Mouse (Mus musculus) lung, adult 2 months (tissue): ENCODE data around the gene Nrap.

ENCODE experiments used
- CTCF ChIP-seq: fragments of 200-500 bp; IDR thresholded peaks from 2 replicates; pipeline ENCODE4 v1.5.1; 2011; ENCODE audit warnings: mild to moderate bottlenecking, low read length, control low read depth; ENCODE audit not compliant: insufficient read depth
- POLR2A ChIP-seq: fragments of 200-500 bp; IDR thresholded peaks from 2 replicates; pipeline ENCODE4 v1.6.1; 2011; ENCODE audit warnings: low read depth, mild to moderate bottlenecking, control low read depth, low read length, borderline replicate concordance; ENCODE audit errors: extremely low read depth

DNA sequence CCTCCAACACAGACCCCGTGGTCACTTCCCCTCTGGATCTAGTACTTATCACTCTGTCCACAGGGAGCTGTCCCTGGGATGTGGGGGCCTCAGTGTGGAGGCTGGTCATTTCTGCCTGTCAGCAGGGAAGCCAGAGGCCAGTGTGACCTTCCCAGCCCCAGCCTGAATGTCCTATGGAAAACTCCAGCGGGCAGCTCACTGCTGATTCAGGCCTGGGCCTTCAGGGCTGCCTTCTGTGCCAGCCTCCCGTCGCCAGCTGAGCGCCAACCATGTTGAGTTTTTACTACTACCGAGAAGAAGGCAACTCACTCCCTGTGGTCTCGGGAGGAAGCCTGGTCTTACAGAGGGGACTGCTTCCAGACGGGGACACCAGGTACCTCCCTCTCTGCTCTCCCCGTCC lies 35.7 kb upstream of the Nrap start:
- TF ChIP-seq CTCF (no peak), POLR2A (no peak)
